Mouse (Mus musculus) cerebellum, postnatal 25 days (tissue): ENCODE results near the gene Wdr81.
"Not testable (repeated sequence)": the region's sequence is repeated elsewhere in the genome, so short reads cannot be mapped to it uniquely, and the experiment has no call there.

Experiments
- DNase-seq, 2 experiments: peaks; one replicate each; pipeline ENCODE4 v3.0.0; 2021; ENCODE audit warnings: mixed read lengths in 2 of 2

The Wdr81 gene

DNA sequence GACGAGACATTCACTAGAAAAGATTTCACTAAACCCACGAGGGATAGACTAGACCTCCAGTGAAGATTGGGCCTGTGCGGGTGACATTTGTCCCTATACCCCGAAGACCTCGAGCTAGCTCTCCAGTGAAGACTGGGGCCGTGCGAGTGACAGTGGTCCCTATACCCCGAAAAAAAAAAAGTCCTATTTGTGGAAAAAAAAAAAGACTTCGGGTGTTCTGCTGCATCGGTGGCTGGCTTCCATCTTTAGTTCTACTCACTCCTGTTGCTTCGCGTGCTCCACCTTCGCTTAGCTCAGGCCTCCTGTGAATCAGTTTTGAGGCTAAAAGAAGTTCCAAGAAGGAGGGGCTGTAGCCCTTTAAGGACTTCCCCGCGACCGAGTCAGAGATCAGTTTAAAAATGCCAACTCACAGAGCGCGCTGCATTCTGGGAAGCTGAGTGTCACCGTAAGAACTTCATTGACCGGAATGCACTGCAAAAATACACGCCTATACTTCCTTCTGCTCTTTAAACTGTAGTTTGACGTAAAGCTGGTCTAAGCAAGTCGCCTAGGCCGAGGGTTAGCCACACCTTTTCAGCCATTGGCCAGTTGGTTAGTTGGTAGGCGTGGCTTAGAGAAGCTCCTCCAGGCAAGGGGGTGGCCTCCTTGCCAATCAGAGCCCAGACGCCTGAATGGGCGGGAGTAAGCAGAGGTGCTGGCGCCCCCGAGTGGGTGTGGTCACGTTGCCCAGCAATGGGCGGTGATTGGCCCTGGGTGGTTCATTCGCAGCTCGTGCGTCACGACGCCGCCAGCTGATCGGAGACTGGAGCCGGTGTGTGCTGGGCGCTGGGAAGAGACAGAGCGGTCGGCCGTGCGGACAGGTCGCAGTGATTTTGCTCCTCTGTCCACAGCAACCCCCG lies 6.6 kb upstream of the Wdr81 start, which contains the start of gene Tlcd2:
Tlcd2 (plus strand) TSS at position 872 of the 899 bp plus-strand sequence.
- peak; percentile 98 to 99 for DNase-seq

DNA sequence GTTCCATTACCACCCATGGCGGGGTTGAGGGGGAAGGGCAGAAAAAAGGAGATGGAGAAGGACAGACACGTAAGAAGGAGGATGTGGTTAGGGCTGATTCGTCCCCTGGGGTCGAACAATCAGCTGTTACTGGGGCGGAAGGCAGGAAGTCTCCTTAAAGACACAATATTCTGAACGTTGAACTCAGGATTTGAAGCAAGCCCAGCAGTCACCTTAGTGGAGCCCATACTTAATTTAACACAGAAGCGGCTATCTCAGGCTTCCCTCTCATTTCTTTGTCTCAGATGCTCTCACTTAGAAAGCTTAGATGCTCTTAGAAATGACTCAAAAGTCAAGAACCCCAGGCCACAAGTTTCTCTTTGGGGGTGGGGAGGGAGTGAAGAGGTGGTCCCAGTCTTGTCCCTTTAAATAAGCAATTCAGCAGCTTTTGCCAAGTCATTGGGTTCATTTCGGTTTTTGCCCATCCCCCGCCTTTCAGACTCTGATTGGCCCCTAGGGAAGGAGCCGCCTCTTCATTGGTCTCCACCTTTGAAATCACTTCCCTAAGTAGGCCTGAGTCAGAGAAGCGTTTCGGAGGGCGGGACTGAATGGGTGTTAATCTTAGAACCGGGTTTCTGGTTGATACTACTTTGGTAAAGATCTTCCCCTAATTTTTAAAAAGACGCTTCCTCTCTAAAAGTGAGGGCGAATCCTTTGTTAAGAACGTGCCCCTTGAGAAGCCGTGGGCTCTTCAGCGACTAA lies 5.8 kb upstream of the Wdr81 start:
- peak; percentile 87 to 92 for DNase-seq

DNA sequence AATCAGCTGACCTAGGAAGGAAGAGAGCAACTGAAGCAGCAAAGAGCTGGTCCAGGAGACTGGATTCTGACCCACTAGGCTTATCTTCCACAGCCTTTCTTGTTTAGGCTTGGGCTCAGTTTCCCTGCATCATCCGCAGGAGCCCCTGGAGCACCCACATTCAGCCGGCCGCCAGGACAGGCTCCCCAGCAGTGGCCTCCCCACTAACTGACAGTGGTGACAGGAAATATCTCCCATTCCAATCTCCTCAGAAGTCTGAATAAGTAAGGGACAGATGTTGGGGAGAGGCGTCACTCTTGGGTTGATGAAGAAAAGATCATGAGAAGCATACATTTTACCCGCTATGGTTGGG lies 5.2 kb upstream of the Wdr81 start:
- DNase-seq = no peak

DNA sequence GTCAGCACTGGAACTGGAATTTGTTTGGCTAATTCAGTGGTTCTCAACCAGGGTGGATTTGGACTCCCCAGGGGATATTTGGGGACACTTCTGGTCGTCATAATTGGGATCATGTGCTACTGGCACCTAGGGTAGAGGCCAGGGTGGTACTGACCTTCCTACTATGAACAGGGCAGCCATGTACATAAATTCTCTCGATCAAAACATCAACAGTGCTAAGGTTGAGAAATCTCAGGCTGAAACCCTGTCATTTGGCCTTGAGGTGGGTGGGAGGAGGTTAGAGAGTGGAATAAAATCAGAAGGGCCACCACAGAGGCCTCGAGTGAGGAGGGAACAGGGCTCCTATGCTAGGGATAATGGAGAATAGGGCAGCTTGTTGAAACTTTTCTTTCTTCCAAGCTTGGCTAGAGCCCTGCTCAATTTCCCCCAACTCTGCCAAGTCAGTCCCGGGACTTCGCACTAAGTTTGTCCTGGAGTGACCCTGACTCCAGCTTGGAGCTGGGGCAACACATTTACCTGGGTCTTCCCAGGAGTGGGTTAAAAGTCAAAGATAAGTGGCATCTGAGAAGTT lies 4.7 kb upstream of the Wdr81 start:
- peak in 1 of 2 experiments; percentile 16 for DNase-seq

DNA sequence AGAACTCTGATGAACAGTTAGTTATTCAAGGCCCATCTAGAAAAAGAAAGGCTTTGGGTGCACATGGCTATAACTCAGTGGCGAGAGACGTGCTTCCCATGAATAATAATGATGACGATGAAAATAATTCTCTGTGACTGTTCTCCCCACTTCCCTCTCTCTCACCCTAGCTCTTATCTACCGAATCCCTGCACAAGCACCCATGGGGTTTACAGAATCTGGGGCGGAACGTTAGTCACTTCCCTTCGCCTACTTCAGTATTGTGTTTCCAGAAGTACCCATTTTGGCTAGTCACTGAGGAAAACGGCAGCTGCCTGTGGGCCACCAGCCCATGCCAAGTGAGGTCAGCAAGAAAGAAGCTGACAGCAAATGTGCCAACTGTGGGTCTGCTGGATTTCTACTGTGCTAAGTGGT lies 4.1 kb upstream of the Wdr81 start:
- DNase-seq = peak in 1 of 2 experiments; percentile 17

GRCm38 (mm10) chr11:75458169-75458568 lies 3.7 kb upstream of the Wdr81 start:
- peak; percentile 28 to 69 for DNase-seq

- no peak for DNase-seq
Measured at GRCm38 (mm10) chr11:75456440-75456871, 1.9 kb upstream of the Wdr81 start.

DNA sequence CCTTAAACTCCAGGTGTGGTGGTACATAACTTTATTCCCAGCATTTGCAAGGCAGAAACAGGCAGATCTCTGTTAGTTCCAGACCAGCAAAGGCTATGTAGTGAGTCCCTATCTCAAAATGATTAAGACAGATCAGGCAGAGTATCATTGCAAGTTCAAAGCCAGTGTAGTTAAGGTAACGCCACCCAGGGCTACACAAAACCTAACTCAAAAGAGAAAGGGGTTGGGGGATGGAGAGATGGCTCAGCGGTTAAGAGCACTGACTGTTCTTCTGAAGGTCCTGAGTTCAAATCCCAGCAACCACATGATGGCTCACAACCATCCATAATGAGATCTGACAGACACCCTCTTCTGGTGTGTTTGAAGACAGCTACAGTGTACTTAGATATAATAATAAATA lies 1.5 kb upstream of the Wdr81 start:
- not testable (repeated sequence) for DNase-seq

GRCm38 (mm10) chr11:75455041-75455736 lies 672 bp upstream of the Wdr81 start:
- DNase-seq = no peak

- DNase-seq = no peak
Measured at GRCm38 (mm10) chr11:75452812-75453557, 1.5 kb downstream of the Wdr81 start.

DNA sequence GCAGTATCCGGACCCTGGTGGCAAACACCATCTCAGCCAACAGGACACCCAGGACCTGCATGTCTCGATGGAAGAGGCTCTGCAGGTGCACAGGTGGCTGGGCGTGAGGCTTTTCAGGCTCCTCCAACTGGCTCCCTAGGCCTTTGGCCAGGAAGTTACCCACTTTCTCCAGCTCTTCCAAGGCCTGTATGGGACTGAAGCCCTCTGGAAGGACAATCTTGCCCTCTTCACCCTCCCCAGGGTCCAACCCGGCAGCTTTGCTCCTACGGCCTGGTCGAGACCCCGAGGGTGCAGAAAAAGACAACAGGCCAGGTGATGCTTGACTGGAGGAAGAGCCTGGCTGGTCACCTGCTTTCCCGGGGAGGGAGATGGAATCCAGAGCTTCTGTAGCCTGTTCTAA lies 2.4 kb downstream of the Wdr81 start:
- no peak for DNase-seq

DNA sequence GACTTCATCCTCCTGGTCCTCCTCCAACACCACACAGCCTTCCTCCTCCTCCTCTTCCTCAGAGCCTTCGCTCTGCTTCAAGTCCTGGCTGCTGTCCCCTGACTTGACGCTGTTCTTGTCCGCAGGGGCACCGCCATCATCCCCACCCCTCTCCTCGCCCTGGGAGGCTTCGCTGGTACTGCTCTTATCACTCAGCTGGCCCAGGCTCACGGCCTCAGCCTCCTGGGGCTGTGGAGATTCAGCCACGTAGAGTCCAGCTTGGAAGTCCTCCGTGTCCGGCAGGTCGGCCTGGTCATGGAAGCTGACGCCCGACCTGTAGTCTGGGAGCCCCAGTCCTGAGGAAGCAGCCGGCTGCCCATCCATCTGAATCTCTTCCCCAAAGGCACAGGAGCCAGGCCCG lies 3.6 kb downstream of the Wdr81 start:
- DNase-seq = peak in 1 of 2 experiments; percentile 15

- no peak for DNase-seq
Measured at GRCm38 (mm10) chr11:75450304-75450908, 4.1 kb downstream of the Wdr81 start.

GRCm38 (mm10) chr11:75449695-75450094 lies 4.8 kb downstream of the Wdr81 start:
- peak; percentile 57 to 74 for DNase-seq

DNA sequence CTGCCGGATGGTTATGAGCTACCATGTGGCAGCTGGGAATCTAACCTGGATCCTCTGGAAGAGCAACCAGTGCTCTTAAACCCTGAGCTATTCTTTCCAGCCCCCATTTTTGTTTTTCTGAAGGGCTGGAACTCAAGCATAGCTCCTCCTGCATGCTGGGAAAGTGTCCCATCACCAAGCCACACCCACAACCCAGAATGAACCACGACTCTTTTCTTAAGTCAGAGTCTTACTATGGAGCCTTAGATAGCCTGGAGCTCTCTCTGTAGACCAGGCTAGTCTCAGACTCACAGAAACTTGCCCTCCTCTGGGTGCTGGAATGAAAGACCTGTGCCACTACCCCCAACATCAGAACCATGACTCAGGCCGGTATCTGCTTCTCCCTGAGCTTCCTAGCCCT lies 5.9 kb downstream of the Wdr81 start:
- no peak for DNase-seq

DNA sequence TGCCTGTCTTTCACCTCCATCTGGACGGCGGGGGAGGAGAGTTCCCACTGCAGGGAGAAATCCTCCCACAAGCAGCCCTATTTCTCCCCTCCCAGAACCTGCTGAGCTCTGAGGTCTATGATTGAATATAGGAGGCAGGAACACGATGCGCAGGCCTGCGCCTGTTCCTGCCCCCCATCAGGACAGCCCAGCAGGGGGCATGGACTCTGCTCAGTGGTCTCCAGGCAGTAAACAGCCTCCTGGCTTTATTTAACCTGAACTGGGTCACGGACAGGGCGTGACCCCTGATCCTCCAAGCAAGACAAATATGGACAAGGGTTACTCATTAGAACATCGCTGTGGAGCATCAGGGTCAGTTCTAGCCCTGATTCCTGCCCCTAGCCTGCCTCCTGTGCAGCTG lies 10.8 kb downstream of the Wdr81 start:
- no peak for DNase-seq

GRCm38 (mm10) chr11:75441601-75442000 lies 12.9 kb downstream of the Wdr81 start:
- peak; percentile 48 to 66 for DNase-seq

DNA sequence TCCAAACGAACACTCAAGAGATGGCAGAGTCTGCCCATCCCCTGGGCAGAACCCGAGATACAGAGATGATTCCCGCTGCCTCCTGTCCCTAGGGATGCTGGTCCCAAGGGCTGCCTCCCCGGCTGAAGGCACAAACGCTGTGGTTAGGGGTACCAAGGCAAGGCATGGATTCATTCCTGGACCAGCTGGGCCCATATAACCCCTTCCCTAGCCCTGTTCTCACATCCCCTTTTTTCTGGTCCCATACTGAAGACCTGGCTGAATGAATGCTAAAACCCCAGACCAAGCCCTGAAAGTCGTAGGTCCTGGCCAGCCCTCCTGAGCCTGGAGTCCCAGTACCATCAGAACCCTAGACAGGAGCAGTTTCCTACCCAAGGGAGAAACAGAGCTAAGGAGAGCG lies 13.5 kb downstream of the Wdr81 start:
- DNase-seq = no peak

GRCm38 (mm10) chr11:75439951-75440350 lies 14.6 kb downstream of the Wdr81 start:
- no peak for DNase-seq

GRCm38 (mm10) chr11:75439363-75439762 lies 15.2 kb downstream of the Wdr81 start, which contains the start of gene Serpinf2:
TSS of gene Serpinf2 (minus strand) at chr11:75439591.
- no peak for DNase-seq

- no peak for DNase-seq
Measured at GRCm38 (mm10) chr11:75438804-75439203, 15.7 kb downstream of the Wdr81 start.

DNA sequence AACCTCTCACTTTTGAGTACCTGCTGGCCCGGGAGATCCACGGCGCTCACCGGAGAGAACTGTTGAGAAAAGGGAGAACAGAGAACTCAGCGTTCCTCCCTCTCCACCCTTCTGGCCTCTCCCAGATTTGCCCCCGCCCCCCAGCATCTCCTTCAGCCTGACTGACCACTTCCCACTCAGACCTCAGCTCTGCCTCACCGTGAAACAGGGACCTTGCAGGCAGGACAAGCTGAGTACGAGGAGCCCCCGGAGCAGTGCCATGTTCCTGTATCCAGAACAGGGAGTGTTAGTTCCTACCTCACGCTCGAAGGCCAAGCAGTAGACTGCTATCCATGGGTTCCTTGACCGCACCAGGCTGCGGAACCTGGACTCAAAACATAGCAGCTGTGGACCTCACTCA lies 16.3 kb downstream of the Wdr81 start:
- DNase-seq = no peak
